Mouse (Mus musculus) small intestine, adult 2 months (tissue): ENCODE data around the gene Olfr994.

ENCODE experiments used
- CTCF ChIP-seq: fragments of 200-500 bp; IDR thresholded peaks from 2 replicates; pipeline ENCODE4 v1.5.1; 2012; ENCODE audit warnings: low read depth, mild to moderate bottlenecking, control low read depth, inconsistent platforms, low read length, moderate library complexity, mixed read lengths; ENCODE audit not compliant: insufficient replicate concordance, insufficient read length; ENCODE audit errors: extremely low read depth
- POLR2A ChIP-seq: fragments of 200-500 bp; IDR thresholded peaks from 2 replicates; pipeline ENCODE4 v1.6.1; 2012; ENCODE audit warnings: low read depth, mild to moderate bottlenecking, control low read depth, inconsistent platforms, low read length, moderate library complexity

DNA sequence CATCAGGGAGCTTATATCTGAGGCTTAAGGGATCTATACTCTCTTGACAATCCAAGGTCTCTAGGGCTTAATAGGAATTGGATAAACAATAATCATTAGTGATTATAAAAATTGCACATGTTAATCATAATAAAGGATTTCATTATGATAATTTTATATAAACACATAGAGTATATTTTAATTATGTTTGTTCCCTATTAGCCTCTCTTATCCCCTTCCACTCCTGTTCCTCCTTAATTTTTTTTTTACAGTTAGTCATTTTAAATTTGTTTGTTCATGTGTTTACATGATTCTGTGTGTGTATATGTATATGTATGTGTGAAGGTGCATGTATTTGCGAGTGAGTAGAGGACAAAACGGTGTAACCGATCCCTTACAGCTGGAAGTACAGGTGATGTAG is at the start of gene Olfr994:
- TF ChIP-seq POLR2A (no peak), CTCF (no peak)
